Mouse (Mus musculus): ENCODE measurements around the gene Msantd3. TPM values are rescaled to one million over a fixed set of nuclear protein-coding genes. Genes with fewer than 3 reads are reported as not detected.

Msantd3 gene
- polyA plus RNA-seq (2014; fragmentation: Illumina TruSeq; extraction: RNeasy Lipid Tissue Mini Kit (QIAGEN cat#74804); ENCODE audit: low read depth, low replicate concordance) = 6.5 TPM

GRCm38 (mm10) chr4:48539841-48540575 lies at the start of gene Msantd3:
Gene Msantd3 (plus strand): TSS chr4:48539935.

GRCm38 (mm10) chr4:48584421-48585240 lies 44.9 kb downstream of the Msantd3 start, which contains the start of gene Tmeff1:
Gene Tmeff1 (plus strand): TSS chr4:48585174.

Other genes starting within 250 kb of the Msantd3 start
- gene Tex10, start 66.5 kb upstream of the Msantd3 start, polyA plus RNA-seq (2014; fragmentation: Illumina TruSeq; extraction: RNeasy Lipid Tissue Mini Kit (QIAGEN cat#74804); ENCODE audit: low read depth, low replicate concordance) = 18.7 TPM
- gene Tmeff1, start 45.2 kb downstream of the Msantd3 start, polyA plus RNA-seq (2014; fragmentation: Illumina TruSeq; extraction: RNeasy Lipid Tissue Mini Kit (QIAGEN cat#74804); ENCODE audit: low read depth, low replicate concordance) = 11.9 TPM
- 0.15 TPM for gene Cavin4, start 123.6 kb downstream of the Msantd3 start, polyA plus RNA-seq (2014; fragmentation: Illumina TruSeq; extraction: RNeasy Lipid Tissue Mini Kit (QIAGEN cat#74804); ENCODE audit: low read depth, low replicate concordance)